Mouse (Mus musculus): ENCODE measurements around the gene 1810009A15Rik. TPM values are rescaled to one million over a fixed set of nuclear protein-coding genes. Genes with fewer than 3 reads are reported as not detected.
"Not testable (repeated sequence)": the region's sequence is repeated elsewhere in the genome, so short reads cannot be mapped to it uniquely, and the experiment has no call there.

1810009A15Rik gene
- polyA plus RNA-seq, 1 experiment from 2014 or later, result 139 TPM

DNA sequence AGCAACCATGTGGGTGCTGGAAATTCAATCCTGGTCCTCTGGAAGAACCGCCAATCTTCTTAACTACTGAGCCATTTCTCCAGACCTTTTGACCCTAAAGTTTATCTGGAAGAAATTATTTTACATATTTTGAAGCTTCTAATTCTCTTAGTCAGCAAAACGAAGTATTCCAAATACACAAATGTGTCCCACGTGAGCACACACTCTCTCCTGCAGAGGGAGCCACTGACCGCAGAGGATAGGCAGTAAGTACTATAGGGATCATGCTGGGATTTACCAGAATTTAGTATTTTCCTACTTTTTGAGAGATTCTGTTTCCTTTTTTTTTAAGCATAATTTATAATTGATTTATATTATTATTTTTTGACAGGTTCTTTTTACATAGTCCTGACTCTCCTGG lies 31.0 kb upstream of the 1810009A15Rik start:
- no peak overlapping the region for H3K27ac ChIP-seq
- 42% methylated on average over 4 of the region's 4 CpGs for WGBS
- no peaks in the 10 kb centered on the region for H3K27me3 ChIP-seq (ENCODE audit: insufficient read depth, poor library complexity, severe bottlenecking)
- no peaks in the 10 kb centered on the region for H3K4me1 ChIP-seq (replicated peaks)
- H3K4me3 ChIP-seq, result no peak overlapping the region
- H3K36me3 ChIP-seq, result no peaks in the 10 kb centered on the region
- no peaks in the 10 kb centered on the region for H3K9me3 ChIP-seq
- DNase-seq (ENCODE audit: low spot score), result no peak

- Histone ChIP-seq H3K27me3 (ENCODE audit: insufficient read depth, poor library complexity, severe bottlenecking) (no peaks in the 10 kb centered on the region), H3K9me3 (no peaks in the 10 kb centered on the region), H3K27ac (no peak overlapping the region), H3K36me3 (no peaks in the 10 kb centered on the region), H3K4me3 (no peak overlapping the region), H3K4me1 (replicated peaks) (no peaks in the 10 kb centered on the region)
- DNase-seq (ENCODE audit: low spot score), result no peak
- 22% methylated on average over 1 of the region's 1 CpGs for WGBS
These were observed 29.6 kb upstream of the 1810009A15Rik start for GRCm38 (mm10) chr19:8859018-8859417.

DNA sequence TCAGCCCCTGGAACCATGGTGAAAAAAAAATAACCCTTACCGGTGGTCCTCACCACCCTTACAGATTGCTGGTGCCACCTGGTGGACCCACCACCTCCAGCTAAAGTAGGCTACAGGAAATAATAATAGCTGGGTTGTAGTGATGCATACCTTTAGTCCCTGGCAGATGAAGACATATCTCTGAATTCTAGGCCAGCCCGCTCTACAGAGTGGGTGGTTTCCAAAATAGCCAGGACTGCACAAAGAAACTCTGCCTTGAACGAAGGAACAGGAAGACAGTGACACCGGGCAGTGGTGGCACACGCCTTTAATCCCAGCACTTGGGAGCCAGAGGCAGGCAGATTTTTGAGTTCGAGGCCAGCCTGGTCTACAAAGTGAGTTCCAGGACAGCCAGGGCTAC lies 24.4 kb upstream of the 1810009A15Rik start:
- DNase-seq (ENCODE audit: low spot score), result no peak
- 83% methylated on average over 6 of the region's 6 CpGs for WGBS
- H3K9me3 ChIP-seq, result no peaks in the 10 kb centered on the region
- H3K4me3 ChIP-seq, result no peak overlapping the region
- no peak overlapping the region for H3K27ac ChIP-seq
- no peaks in the 10 kb centered on the region for H3K4me1 ChIP-seq (replicated peaks)
- H3K36me3 ChIP-seq, result no peaks in the 10 kb centered on the region
- no peaks in the 10 kb centered on the region for H3K27me3 ChIP-seq (ENCODE audit: insufficient read depth, poor library complexity, severe bottlenecking)

GRCm38 (mm10) chr19:8870381-8870780 lies 18.3 kb upstream of the 1810009A15Rik start:
- peak overlapping the region; percentile 99; the same call in 1 of the 2 replicates for H3K4me3 ChIP-seq
- not testable (repeated sequence) for H3K27me3 ChIP-seq (ENCODE audit: insufficient read depth, poor library complexity, severe bottlenecking); DNase-seq (ENCODE audit: low spot score); H3K9me3 ChIP-seq
- 0 out of 2 replicates have a peak overlapping the region, but pooled peaks have one; percentile 92 for H3K27ac ChIP-seq
- peaks cover 17% of the 10 kb centered on the region for H3K4me1 ChIP-seq (replicated peaks)
- 78% methylated on average over 3 of the region's 3 CpGs for WGBS
- peaks cover 25% of the 10 kb centered on the region for H3K36me3 ChIP-seq

GRCm38 (mm10) chr19:8870838-8871237 lies 17.8 kb upstream of the 1810009A15Rik start:
- 60% methylated on average over 9 of the region's 9 CpGs for WGBS
- peak overlapping the region; percentile 99 for H3K4me3 ChIP-seq
- H3K4me1 ChIP-seq (replicated peaks), result peaks cover 17% of the 10 kb centered on the region
- peaks cover 30% of the 10 kb centered on the region for H3K36me3 ChIP-seq
- no peaks in the 10 kb centered on the region for H3K9me3 ChIP-seq
- no peaks in the 10 kb centered on the region for H3K27me3 ChIP-seq (ENCODE audit: insufficient read depth, poor library complexity, severe bottlenecking)
- peak overlapping the region; percentile 92 for H3K27ac ChIP-seq
- DNase-seq (ENCODE audit: low spot score), result no peak

DNA sequence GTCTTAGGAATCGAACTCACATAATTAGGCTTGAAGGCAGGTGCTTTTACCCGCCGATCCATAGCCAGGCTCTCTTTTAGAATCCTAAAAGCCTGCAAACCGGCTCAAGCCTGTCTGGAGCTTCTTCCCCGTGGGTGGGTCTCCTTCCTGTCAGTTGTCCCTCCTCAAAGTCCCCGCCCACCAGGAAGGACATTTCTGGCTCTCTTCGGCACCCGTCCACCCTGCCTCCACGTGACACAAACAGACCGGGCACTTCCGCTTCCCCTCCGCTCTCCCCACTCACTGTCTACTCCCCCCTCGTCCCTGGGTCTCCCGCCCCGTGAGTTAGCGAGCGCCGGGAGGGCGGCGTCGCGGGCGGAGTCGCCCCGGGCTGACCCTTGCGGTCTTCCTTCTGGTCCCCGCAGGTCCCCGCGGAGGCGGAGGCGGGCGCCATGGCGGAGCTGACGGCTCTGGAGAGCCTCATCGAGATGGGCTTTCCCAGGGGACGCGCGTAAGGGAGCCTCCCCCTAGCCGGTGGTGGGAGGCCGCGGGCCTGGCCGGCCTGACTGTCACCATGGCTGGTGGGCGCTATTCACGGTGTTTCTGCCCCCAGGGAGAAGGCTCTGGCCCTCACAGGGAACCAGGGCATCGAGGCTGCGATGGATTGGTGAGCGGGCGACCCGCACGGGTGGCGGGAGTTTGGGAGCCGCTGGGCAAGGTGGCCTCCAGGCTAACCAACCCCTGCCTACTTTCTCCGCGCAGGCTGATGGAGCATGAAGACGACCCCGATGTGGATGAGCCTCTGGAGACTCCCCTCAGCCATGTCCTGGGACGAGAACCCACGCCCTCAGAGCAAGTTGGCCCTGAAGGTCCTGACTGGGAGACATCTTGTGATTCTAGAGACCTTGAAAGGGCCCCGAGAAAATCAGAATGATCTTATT lies 17.1 kb upstream of the 1810009A15Rik start, which contains the start of gene Ubxn1:
Gene Ubxn1 (plus strand): TSS at position 230 of the 920 bp plus-strand sequence.
- peaks cover 36% of the 10 kb centered on the region for H3K36me3 ChIP-seq
- H3K27me3 ChIP-seq (ENCODE audit: insufficient read depth, poor library complexity, severe bottlenecking), result no peaks in the 10 kb centered on the region
- DNase-seq (ENCODE audit: low spot score), result peak; percentile 96
- peak within 1 kb of the TSS; percentile 99 for H3K4me3 ChIP-seq
- 1% methylated on average over 59 of the region's 59 CpGs for WGBS
- peak within 1 kb of the TSS; percentile 92 for H3K27ac ChIP-seq
- no peaks in the 10 kb centered on the region for H3K9me3 ChIP-seq
- H3K4me1 ChIP-seq (replicated peaks), result peaks cover 17% of the 10 kb centered on the region

DNA sequence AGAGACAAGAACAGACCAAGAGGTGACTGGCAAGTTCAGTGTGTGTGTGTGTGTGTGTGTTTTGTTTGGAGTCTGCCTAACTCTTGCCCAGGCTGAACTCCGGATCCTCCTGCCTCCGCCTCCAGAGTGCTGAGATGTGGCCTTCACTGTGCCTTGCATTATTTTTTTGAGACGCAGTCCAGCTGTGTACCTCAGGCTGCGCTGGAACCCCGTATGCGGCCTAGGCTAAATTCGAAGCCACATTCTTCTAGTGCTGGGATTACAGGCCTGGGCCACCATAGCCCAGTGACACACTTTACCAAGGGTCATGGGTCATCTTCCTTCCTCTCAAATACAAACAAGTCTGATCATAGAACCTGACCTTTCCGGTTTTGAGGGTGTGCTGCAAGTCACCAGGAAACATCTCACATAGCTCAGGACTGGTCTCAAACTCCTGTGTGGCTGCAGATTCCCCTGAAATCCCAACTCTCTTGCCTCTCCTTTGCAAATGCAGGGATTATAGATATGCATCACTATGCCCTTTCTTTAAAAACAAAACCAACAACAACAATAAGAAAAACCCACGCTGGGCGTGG lies 16.3 kb upstream of the 1810009A15Rik start:
- Histone ChIP-seq H3K27me3 (ENCODE audit: insufficient read depth, poor library complexity, severe bottlenecking) (no peaks in the 10 kb centered on the region), H3K36me3 (peaks cover 45% of the 10 kb centered on the region), H3K4me1 (replicated peaks) (peaks cover 17% of the 10 kb centered on the region), H3K4me3 (peak overlapping the region; percentile 99), H3K27ac (peak overlapping the region; percentile 92), H3K9me3 (no peaks in the 10 kb centered on the region)
- DNase-seq (ENCODE audit: low spot score), result no peak
- 84% methylated on average over 10 of the region's 10 CpGs for WGBS

GRCm38 (mm10) chr19:8875031-8875430 lies 13.6 kb upstream of the 1810009A15Rik start:
- WGBS, result 94% methylated on average over 7 of the region's 7 CpGs
- DNase-seq (ENCODE audit: low spot score), result no peak
- H3K4me3 ChIP-seq, result no peak overlapping the region
- no peaks in the 10 kb centered on the region for H3K9me3 ChIP-seq
- H3K4me1 ChIP-seq (replicated peaks), result peaks cover 24% of the 10 kb centered on the region
- H3K36me3 ChIP-seq, result peaks cover 52% of the 10 kb centered on the region
- no peak overlapping the region for H3K27ac ChIP-seq
- H3K27me3 ChIP-seq (ENCODE audit: insufficient read depth, poor library complexity, severe bottlenecking), result no peaks in the 10 kb centered on the region

DNA sequence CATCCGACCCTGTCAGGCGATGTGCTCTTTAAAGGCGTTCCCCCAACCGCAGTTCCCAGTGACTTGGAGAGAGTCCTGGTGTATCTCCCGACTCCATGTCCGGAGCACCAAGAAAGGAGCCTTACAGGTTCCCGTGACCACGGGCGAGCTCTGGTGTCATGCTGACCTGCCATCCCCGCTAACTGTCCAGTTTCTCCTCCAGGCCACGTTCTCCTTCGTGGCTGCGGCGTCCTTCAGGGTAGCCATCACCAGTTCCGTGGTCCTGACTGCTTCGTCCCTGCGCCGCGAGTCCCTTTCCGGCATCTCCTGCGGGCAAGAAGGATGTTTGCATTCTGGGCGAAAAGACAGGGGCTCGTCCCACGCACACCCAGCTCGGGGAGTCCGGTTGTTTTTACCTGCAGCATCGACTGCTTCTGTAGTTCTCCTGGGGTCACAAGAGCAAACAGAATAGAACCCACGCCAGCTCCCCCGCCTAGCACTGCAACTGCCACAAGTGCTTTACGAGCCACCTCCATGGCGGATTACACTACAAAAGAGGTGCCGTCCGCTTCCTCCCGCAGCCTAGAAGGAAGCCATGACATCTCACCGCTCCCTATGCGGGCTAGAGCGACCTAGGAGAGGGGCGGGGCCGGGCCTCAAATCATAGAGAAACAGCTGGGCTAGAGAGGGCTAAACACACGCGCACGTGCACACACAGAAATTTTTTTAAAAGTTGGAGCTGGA lies 8.2 kb upstream of the 1810009A15Rik start, which contains the start of gene Uqcc3:
Gene Uqcc3 (minus strand): TSS at position 613 of the 723 bp plus-strand sequence.
- peaks cover 14% of the 10 kb centered on the region for H3K4me1 ChIP-seq (replicated peaks)
- peak within 1 kb of the TSS; percentile 85 for H3K4me3 ChIP-seq
- no peaks in the 10 kb centered on the region for H3K9me3 ChIP-seq
- peak within 1 kb of the TSS; percentile 91 for H3K27ac ChIP-seq
- no peaks in the 10 kb centered on the region for H3K27me3 ChIP-seq (ENCODE audit: insufficient read depth, poor library complexity, severe bottlenecking)
- peaks cover 27% of the 10 kb centered on the region for H3K36me3 ChIP-seq
- WGBS, result under 1% methylated on average over 42 of the region's 42 CpGs
- DNase-seq (ENCODE audit: low spot score), result peak; percentile 85

GRCm38 (mm10) chr19:8881034-8881392 lies 7.6 kb upstream of the 1810009A15Rik start:
- peak overlapping the region; percentile 85 for H3K4me3 ChIP-seq
- WGBS, result 20% methylated on average over 3 of the region's 3 CpGs
- H3K27me3 ChIP-seq (ENCODE audit: insufficient read depth, poor library complexity, severe bottlenecking), result no peaks in the 10 kb centered on the region
- H3K36me3 ChIP-seq, result peaks cover 21% of the 10 kb centered on the region
- H3K27ac ChIP-seq, result peak overlapping the region; percentile 91
- H3K4me1 ChIP-seq (replicated peaks), result peaks cover 14% of the 10 kb centered on the region
- DNase-seq (ENCODE audit: low spot score), result no peak
- H3K9me3 ChIP-seq, result no peaks in the 10 kb centered on the region

DNA sequence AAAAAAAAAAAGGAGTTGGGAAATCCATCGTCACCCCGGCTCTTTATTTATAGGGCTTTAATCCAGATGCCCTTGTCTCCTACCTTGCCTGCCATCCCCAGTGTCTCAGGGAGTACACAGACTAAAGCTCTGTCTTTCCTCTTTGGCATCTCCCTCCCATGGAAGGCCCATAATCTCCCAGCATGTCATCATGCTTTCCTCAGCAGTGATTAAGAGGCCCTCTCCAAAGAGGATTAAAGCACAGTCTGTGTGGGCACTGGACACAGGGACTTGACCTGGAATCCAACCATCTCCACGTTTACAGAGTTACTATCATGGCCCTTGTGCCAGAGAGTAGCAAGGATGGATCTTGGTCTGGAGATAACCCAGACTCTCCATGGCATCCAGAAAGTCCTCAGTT lies 5.0 kb upstream of the 1810009A15Rik start, which contains the start of the genes Lbhd1 and Gm49403:
Gene Lbhd1 (plus strand): TSS at position 117 of the 400 bp plus-strand sequence.
Gene Gm49403 (plus strand): TSS at position 315 of the 400 bp plus-strand sequence.
- Histone ChIP-seq H3K4me1 (replicated peaks) (peaks cover 25% of the 10 kb centered on the region), H3K27ac (no peak within 1 kb of the TSS), H3K36me3 (no peaks in the 10 kb centered on the region), H3K9me3 (no peaks in the 10 kb centered on the region), H3K27me3 (ENCODE audit: insufficient read depth, poor library complexity, severe bottlenecking) (no peaks in the 10 kb centered on the region), H3K4me3 (no peak within 1 kb of the TSS)
- DNase-seq (ENCODE audit: low spot score), result no peak
- 81% methylated on average over 3 of the region's 3 CpGs for WGBS

DNA sequence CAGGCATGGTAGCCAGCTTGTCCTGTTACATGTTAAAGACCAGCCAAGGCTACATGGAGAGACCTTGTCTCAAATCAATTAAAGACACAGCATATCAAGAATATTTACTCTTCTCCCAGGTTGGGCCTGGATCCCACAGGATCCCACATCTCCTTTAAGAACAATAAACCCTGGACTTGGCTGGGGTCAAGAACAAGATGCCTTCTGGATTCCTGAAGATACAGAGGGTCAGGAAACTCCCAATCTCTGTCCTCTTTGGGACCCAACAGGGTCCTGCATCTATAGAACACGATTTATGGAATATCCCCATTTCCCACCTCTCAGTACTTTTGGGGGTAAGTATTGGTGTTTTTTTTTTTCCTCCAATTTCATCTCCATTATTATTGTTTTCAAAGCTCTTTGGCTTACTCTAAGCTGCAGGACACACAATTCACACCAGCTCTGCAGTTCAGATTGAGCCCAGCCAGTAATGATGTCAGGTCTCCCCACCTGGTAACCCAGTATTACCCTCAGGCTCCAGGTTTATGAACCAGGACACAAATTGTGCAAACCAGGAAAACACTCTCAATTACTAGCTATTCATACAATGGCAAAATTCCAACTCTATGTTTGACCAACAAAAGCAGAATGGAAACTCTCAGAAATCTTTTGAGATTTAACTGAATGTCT lies 1.6 kb upstream of the 1810009A15Rik start:
- Histone ChIP-seq H3K4me3 (peak overlapping the region; percentile 74), H3K9me3 (no peaks in the 10 kb centered on the region), H3K27ac (peak overlapping the region; percentile 94), H3K4me1 (replicated peaks) (peaks cover 18% of the 10 kb centered on the region), H3K36me3 (peaks cover 19% of the 10 kb centered on the region), H3K27me3 (ENCODE audit: insufficient read depth, poor library complexity, severe bottlenecking) (no peaks in the 10 kb centered on the region)
- DNase-seq (ENCODE audit: low spot score), result no peak
- WGBS, result 54% methylated on average over 1 of the region's 1 CpGs
